Mouse (Mus musculus) heart, postnatal 0 days (tissue): ENCODE measurements at regions not wholly inside any gene's neighbourhood (a gene's known extent, or its start where the extent isn't known, plus 50 kb on each side); places are given as distances from the start of the nearest gene placed in this dataset.

Source experiments
- CTCF ChIP-seq: IDR thresholded peaks from 2 replicates; pipeline ENCODE4 v1.5.1; 2016; ENCODE audit warnings: antibody characterized with exemption, control low read depth, low read depth
- EP300 ChIP-seq: IDR thresholded peaks from 2 replicates; pipeline ENCODE4 v1.6.1; 2016; ENCODE audit warnings: antibody characterized with exemption, low read depth

DNA sequence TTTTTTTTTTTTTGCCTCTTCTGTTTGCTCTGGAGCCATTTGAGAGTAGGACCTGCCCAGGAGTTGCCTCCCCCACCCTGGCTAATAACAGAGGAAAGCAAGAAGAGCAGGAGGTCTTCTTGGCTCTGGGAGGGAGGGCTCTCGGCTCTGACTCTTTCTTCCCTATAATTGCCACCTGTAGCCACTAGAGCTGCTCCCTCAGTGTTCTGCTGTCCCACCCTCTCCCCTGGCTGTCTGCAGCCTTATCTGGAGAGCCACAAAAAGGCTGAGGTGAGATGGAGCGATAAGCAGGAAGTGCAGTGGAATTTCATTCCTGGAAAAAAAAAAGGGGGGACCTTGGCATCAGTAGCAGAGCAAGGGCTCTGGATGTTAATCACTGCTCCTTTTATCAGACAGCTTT lies 251.4 kb upstream of the Satb1 start:
- TF ChIP-seq EP300 (no peak), CTCF (no peak)
